Mouse (Mus musculus) midbrain, postnatal 0 days (tissue): ENCODE data around the gene Aff3. TPM values are rescaled to one million over a fixed set of nuclear protein-coding genes. Genes with fewer than 3 reads are reported as not detected.

Source experiments
- ATAC-seq: fragments of 200-750 bp; cut with Nextera tagmentation; 2 replicates; pipeline ENCODE4 v1.8.0; 2017; ENCODE audit warnings: moderate number of reproducible peaks, mild to moderate bottlenecking, moderate TSS enrichment, moderate library complexity; ENCODE audit not compliant: low FRiP score
- DNase-seq: peaks from one replicate; pipeline ENCODE4 v3.0.0-alpha.2; 2015; ENCODE audit warnings: low spot score
- H3K27ac ChIP-seq: fragments of 300-500 bp; sonication (generic); 2 replicates; pipeline ENCODE4 v1.5.1; 2014; ENCODE audit warnings: low read depth, mild to moderate bottlenecking, low read length, mixed read lengths
- H3K27me3 ChIP-seq: fragments of 300-500 bp; sonication (generic); 2 replicates; pipeline ENCODE4 v1.6.1; 2014; ENCODE audit warnings: low read length, control low read depth, mixed read lengths; ENCODE audit not compliant: insufficient read depth
- H3K36me3 ChIP-seq: fragments of 300-500 bp; sonication (generic); 2 replicates; pipeline ENCODE4 v1.6.1; 2014; ENCODE audit warnings: low read length, control low read depth, mixed read lengths; ENCODE audit not compliant: insufficient read depth
- H3K4me1 ChIP-seq: fragments of 300-500 bp; sonication (generic); 2 replicates; pipeline ENCODE4 v1.6.1; 2014; ENCODE audit warnings: mild to moderate bottlenecking, control low read depth, antibody characterized with exemption, low read length, mixed read lengths; ENCODE audit not compliant: insufficient read depth
- H3K4me2 ChIP-seq: fragments of 300-500 bp; sonication (generic); 2 replicates; pipeline ENCODE4 v1.6.1; 2014; ENCODE audit warnings: low read depth, mild to moderate bottlenecking, low read length, mixed read lengths; ENCODE audit not compliant: poor library complexity, severe bottlenecking
- H3K4me3 ChIP-seq: fragments of 300-500 bp; sonication (generic); 2 replicates; pipeline ENCODE4 v1.5.1; 2014; ENCODE audit warnings: low read depth, mild to moderate bottlenecking, low read length, moderate library complexity
- H3K9ac ChIP-seq: fragments of 300-500 bp; sonication (generic); replicated peaks from 2 replicates; pipeline ENCODE4 v1.6.1; 2014; ENCODE audit warnings: mild to moderate bottlenecking, low read length, moderate library complexity, mixed read lengths; ENCODE audit not compliant: poor library complexity, severe bottlenecking
- H3K9me3 ChIP-seq: fragments of 300-500 bp; sonication (generic); 2 replicates; pipeline ENCODE4 v1.6.1; 2016; ENCODE audit warnings: low read length, control low read depth
- CTCF ChIP-seq: IDR thresholded peaks from 2 replicates; pipeline ENCODE4 v1.5.1; 2016; ENCODE audit warnings: antibody characterized with exemption, mild to moderate bottlenecking
- WGBS: fragments of 180-500 bp; shearing (Covaris S2); extraction: QIAGEN DNeasy Blood & Tissue Kit; methylation state at CpG from one replicate; pipeline ENCODE4 v1.1.7; 2014; 5-methylcytosine and 5-hydroxymethylcytosine counted together
- polyA plus RNA-seq: library from polyadenylated mRNA; unstranded; fragments of >200 nt; fragmentation: Nextera tagmentation; extraction: Ambion mirVana; gene quantifications from 2 replicates; pipeline ENCODE4 v1.2.1, GENCODE M21; 2015
- total RNA-seq: library from RNA; depleted of rRNA; stranded (reverse); fragments of >200 nt; gene quantifications from 2 replicates; pipeline ENCODE4 v1.2.3, GENCODE M21; 2014

Gene Aff3
- total and polyA plus RNA-seq, 2 experiments from 2014 or later: 20.6 to 61.2 TPM

- Histone ChIP-seq H3K36me3 (no peaks in the 10 kb centered on the region), H3K27ac (no peak overlapping the region), H3K9ac (no peak overlapping the region), H3K27me3 (no peaks in the 10 kb centered on the region), H3K4me1 (peaks cover 4% of the 10 kb centered on the region), H3K4me3 (no peak overlapping the region), H3K4me2 (no peak overlapping the region), H3K9me3 (no peaks in the 10 kb centered on the region)
- ATAC-seq (no peak), DNase-seq (no peak)
- WGBS: 78% methylated on average over 8 of the region's 8 CpGs
- no peak for TF ChIP-seq CTCF
Measured at GRCm38 (mm10) chr1:38454921-38455320, 209.8 kb downstream of the Aff3 start.

DNA sequence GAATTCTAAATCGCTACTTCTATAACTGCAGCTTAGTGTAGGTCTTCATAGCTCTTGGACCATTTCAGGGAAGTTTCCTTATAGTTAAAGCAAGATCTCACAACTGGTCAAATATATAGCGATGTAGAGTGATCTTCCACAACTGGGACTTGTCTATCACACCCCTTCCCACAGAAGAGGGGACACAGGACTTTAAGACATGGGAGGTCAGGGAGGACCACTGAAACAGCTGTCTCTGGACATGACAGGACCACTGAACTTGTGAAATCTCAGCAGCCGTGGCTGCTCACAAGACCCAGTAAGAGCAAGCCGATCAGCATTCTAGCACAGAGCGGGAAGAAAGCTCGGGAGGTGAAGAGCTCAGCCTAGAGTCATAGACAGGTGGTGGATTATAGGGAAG lies 213.4 kb downstream of the Aff3 start:
- DNase-seq (no peak), ATAC-seq (no peak)
- Histone ChIP-seq H3K4me2 (no peak overlapping the region), H3K4me3 (no peak overlapping the region), H3K4me1 (no peaks in the 10 kb centered on the region; the same call in 1 of the 2 replicates), H3K27me3 (no peaks in the 10 kb centered on the region), H3K9ac (no peak overlapping the region), H3K36me3 (no peaks in the 10 kb centered on the region), H3K9me3 (no peaks in the 10 kb centered on the region), H3K27ac (no peak overlapping the region)
- WGBS: 90% methylated on average over 6 of the region's 6 CpGs
- TF ChIP-seq CTCF: no peak

- H3K27ac ChIP-seq: no peak overlapping the region
- ATAC-seq (peak; percentile 89), DNase-seq (peak; percentile 95)
- H3K36me3 ChIP-seq: no peaks in the 10 kb centered on the region
- H3K27me3 ChIP-seq: no peaks in the 10 kb centered on the region
- WGBS: 66% methylated on average over 12 of the region's 12 CpGs
- H3K4me2 ChIP-seq: no peak overlapping the region
- TF ChIP-seq CTCF: peak; percentile 8; the same call in 1 of the 2 replicates
- H3K4me3 ChIP-seq: no peak overlapping the region
- H3K4me1 ChIP-seq: no peaks in the 10 kb centered on the region; the same call in 1 of the 2 replicates
- H3K9ac ChIP-seq: no peak overlapping the region
- no peaks in the 10 kb centered on the region for H3K9me3 ChIP-seq
Measured at GRCm38 (mm10) chr1:38450677-38451076, 214.1 kb downstream of the Aff3 start.

DNA sequence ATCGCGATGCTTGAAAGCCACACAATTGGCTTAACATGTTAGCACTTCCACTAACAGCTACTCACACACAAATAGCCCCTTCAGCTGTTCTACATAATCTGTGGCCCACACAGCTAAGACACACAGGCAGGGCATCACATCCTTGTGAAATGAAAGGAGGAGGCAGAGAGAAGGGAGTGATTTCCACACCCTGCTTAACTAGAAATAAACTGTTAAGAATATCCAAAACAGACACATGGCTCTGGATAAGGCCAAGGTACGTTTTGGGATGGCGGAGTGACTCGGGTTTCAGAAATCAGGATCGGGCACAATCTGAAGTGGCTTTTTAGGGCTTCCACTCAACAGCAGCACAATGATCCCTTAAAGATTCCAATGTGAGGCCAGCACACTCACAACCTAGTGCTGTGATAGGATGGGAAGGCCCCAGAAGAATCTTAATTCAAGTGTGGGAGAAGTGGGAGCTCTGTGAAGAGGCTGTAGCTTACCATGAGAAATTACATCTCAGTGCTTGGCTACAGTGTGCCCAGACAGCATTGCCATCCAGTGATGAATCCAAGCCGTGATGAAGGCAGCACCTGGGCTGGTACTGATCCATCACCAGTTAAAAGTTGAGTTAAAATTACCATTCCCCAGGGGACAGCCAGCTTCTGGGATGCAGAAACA lies 214.8 kb downstream of the Aff3 start:
- H3K4me2 ChIP-seq: no peak overlapping the region
- DNase-seq: no peak
- no peaks in the 10 kb centered on the region for H3K36me3 ChIP-seq
- H3K27ac ChIP-seq: no peak overlapping the region
- TF ChIP-seq CTCF: no peak
- H3K9ac ChIP-seq: no peak overlapping the region
- no peak for ATAC-seq
- WGBS: 68% methylated on average over 7 of the region's 7 CpGs
- no peaks in the 10 kb centered on the region for H3K4me1 ChIP-seq
- no peak overlapping the region for H3K4me3 ChIP-seq
- H3K9me3 ChIP-seq: no peaks in the 10 kb centered on the region
- H3K27me3 ChIP-seq: no peaks in the 10 kb centered on the region

GRCm38 (mm10) chr1:38448854-38449253 lies 215.9 kb downstream of the Aff3 start:
- H3K36me3 ChIP-seq: no peaks in the 10 kb centered on the region
- H3K9me3 ChIP-seq: no peaks in the 10 kb centered on the region
- WGBS: 65% methylated on average over 3 of the region's 3 CpGs
- H3K9ac ChIP-seq: no peak overlapping the region
- no peaks in the 10 kb centered on the region for H3K27me3 ChIP-seq
- no peak overlapping the region for H3K4me2 ChIP-seq
- TF ChIP-seq CTCF: no peak
- no peak for ATAC-seq
- H3K27ac ChIP-seq: no peak overlapping the region
- H3K4me1 ChIP-seq: no peaks in the 10 kb centered on the region
- H3K4me3 ChIP-seq: no peak overlapping the region
- no peak for DNase-seq

GRCm38 (mm10) chr1:38447581-38447980 lies 217.2 kb downstream of the Aff3 start:
- H3K9me3 ChIP-seq: no peaks in the 10 kb centered on the region

More at GRCm38 (mm10) chr1:38447581-38447980, 217.2 kb downstream of the Aff3 start:
- Histone ChIP-seq H3K4me1 (no peaks in the 10 kb centered on the region), H3K27me3 (no peaks in the 10 kb centered on the region), H3K36me3 (no peaks in the 10 kb centered on the region), H3K27ac (no peak overlapping the region), H3K4me2 (no peak overlapping the region), H3K9ac (no peak overlapping the region), H3K4me3 (no peak overlapping the region)
- no peak for TF ChIP-seq CTCF
- 95% methylated on average over 2 of the region's 2 CpGs for WGBS
- DNase-seq (no peak), ATAC-seq (no peak)
